Mouse (Mus musculus) layer of hippocampus, postnatal 14 days (tissue): ENCODE results near the gene Notch3. TPM values are rescaled to one million over a fixed set of nuclear protein-coding genes. Genes with fewer than 3 reads are reported as not detected.
"Not testable (repeated sequence)": the region's sequence is repeated elsewhere in the genome, so short reads cannot be mapped to it uniquely, and the experiment has no call there.

Experiments
- DNase-seq, 2 experiments: peaks; one replicate each; pipeline ENCODE4 v3.0.0; 2021 to 2022; ENCODE audit warnings: low spot score in 2 of 2, mixed read lengths in 1 of 2
- total RNA-seq, 2 experiments: library from RNA; stranded (reverse); gene quantifications; 2 replicates each; pipeline ENCODE4 v1.2.3; 2021

The Notch3 gene
- total RNA-seq, 2 experiments from 2014 or later, result 15.3 to 15.9 TPM

DNA sequence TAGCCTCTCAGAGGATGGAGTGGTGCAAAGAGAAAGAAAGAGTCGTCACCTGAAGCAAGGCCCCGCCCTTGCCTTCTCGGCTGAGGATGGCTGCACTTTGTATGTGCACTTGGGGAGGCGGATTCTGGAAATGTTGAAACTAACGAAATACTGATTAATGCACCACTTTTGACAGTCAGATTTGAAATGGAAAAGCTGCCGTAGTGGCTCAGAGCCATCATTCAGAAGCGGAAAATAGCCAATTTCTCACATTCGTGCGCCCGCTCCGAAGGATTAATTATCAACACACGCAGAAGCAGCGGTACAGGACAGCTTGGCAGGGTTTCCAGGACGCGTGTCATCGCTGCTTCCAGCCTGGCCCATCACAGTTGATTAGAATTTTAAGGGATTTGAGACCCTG lies 47.5 kb downstream of the Notch3 start:
- DNase-seq, result peak; percentile 76 to 82

DNA sequence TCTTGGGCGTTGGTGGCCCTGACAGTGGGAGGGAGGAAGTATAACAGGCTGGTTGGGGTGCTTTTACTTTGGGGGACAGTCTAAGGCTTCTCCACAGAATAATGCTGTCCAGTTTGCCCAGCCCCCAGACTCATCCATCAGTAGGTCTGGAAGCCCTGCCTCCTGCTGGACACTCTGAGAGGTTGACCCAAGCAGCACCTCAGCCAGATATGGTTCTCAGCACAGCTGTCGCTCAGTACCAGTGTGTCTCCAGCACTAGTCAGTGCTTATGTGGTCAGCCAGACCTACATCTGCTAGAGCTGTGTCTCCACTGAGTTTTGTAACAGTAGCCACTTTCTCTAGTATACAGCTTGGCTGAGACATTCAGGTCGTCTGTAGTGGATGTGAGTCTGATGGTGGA lies 48.2 kb downstream of the Notch3 start:
- DNase-seq, result no peak

DNA sequence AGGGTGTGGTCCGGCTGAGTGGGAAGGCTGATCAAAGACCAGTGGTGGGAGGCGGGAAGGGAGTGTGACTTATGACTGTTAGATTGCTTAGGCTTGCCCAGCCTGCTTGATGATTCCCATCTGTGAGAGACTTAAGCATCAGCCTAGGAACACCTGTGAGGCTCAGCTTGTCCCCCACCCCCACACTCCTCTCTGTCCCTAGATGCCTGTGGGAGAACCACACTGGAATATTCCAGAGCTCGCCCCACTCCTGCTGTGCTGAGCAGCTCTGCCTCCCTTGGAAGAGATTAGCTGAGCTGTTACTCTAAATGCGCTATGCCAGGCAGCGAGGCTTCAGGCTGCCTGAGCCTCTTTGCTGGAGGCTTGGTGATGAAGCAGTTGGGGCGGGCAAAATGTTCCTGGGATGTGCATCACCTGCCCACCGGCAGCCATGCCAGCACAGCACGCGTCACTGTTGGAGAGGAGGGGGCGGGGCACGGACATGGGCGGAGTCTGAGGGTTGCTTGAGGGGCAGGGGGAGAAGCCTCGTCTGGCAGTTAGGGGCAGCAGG lies 48.7 kb downstream of the Notch3 start:
- DNase-seq, result peak; percentile 25 to 44

DNA sequence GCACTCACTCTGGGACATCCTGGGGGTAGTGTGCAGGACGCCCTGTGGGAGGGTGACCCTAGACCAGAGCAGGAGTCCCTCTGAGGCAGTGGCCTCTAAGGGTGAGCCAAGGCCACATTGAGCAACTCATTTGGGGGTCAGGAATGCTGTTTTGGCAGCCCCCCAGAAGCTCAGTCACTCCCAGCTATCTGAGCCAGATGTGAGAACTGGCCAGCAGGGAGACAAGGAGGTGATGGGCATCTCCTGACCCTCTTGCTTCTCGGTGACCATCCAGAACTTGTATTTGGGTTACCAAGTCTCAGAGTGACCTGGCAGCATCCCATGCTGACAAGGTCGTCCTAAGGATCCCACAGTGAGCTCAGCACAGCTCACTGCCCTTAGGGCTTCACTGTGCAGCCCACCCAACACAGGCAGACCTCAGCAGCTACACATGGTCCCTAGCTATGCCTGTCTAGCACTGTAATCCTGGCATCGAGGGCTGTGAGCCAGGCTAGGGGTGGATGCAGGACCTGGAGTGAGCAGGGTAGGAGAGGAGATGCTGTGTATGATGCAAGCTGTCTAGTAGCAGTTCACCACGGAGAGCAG lies 49.3 kb downstream of the Notch3 start:
- no peak for DNase-seq

DNA sequence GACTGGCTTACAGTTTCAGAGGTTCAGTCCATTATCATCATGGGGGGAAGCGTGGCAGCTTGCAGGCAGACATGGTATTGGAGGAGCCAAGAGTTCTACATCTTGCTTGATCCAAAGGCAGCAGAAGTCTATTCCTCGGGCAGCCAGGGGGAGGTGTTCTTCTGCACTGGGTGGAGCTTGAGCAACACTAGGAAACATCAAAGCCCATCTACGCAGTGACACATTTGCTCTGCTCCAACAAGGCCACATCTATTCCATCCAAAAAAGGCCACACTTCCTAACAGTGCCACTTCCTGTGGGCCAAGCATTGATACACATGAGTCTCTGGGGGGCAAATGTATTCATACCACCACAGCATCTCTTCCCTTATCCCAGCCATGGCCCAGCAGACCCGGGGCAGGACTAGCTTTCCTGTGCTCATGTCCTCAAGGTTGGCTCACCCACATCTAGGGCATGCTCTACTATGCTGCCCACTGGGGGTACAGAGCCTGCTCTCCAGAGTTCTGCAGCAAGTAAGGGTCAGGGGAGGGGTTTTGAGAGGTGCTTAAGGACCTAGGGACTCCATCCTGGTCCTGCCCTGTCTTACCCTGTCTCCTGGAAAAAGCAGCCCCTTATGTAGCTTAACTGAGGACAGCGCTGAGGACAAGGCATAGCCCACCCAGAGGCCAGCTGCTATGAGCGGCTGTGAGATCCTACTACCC lies 49.9 kb downstream of the Notch3 start:
- DNase-seq, result no peak

DNA sequence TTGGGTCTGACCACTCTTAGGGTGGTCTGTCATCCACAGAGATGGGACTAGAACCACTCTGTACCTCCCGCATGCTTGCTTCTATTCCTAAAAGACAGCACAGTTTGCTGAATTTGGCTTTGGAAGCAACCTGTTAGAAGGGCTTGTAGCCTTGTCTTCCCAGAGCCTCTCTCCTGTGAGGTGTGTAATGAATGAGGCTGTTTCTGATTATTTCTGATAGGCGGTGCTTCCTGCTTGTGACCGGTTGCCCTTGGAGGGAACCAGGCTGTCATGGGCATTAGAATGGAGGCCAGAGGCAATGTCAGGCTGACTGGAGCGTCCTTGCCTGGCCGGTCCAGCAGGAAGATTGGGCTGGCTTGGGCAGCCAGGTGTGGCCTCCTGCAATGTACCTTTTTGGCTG lies 52.2 kb downstream of the Notch3 start:
- DNase-seq, result peak in 1 of 2 experiments; percentile 9

DNA sequence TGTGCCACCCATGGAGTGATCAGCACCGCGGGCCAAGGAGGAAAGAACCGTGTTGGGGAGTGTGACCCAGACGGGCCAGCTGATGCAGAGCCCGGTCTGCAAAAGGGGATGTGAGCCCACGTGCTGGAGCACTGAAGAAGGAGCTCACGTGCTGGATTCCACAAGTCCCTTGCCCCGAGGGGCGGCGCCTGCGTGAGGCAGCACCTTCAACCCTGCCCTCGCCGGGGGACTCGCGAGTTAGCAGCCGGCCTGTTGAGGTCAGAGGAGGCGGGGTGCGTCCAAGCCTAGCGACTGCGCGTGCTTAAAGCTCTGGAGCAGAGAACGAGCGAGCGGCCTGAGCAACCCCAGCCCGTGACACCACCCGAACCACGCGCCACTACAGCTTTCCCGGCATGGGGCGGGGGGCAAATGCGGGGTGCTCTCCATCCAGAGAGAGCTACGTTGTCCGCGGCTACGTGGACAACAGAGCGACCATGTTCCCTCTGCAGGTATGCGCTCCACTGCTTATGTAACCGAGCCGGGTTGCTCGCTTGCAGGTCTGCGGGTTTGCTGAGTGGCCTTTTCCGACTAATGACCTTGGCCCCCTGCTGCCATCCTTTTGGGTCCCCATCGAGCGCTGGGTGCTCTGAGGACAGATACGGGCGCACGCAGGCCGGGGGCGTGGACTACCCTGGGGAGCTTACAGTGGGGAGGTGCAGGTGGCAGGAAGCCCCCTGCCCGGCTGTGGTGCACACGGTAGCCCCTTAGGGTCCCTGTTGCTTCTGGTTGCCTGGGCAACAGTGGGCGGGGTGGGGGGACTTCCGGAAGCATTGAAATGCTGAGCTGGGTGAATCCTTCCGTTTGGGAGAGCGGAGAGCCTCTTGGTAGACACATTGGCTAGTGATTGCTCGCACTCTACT lies 52.9 kb downstream of the Notch3 start:
- peak in 1 of 2 experiments; percentile 39 for DNase-seq

DNA sequence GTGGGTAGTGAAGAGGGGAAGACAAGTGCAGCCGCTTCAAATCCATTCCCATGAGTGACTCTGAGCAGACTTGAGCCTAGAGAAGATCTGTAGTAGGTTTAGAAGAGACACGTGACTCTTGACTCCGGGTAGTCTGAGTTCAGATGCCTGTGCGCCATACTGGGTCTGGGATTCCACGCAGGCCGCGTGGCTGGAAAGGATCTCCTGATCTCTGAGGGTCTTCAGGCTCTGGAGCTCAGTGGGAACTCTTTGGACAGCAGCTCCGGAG lies 53.5 kb downstream of the Notch3 start:
- no peak for DNase-seq

DNA sequence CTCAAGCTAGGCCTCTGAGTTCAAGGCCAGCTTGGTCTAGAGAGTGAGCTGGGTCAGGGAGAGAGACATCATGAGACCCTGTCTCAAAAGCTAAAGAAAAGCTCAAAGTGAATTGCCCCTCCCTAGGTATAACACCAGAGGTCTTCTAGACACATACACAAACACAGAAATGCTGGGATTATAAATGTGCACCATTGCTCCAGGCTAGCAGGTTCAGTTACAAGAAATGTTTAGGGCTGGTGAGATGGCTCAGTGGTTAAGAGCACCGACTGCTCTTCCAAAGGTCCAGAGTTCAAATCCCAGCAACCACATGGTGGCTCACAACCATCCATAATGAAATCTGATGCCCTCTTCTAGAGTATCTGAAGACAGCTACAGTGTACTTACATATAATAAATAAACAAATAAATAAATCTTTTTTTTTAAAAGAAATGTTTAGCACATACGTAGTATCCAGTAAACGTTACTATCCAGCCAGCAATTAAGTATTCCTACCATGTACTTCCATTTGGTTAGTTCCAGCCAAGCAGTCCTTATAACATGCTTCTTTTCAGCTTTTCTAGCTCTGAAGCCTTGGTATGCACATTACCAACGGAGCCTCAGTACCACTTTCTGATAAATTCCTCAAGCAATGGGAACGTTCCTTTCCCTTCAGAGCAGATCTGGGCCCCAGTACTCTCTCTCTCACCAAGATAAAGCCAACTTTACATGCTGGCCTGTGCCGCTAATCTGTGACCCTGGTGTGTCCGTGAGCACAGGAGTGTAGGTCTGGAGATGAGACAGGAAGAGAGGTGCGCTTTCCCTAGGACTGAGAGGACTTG lies 54.0 kb downstream of the Notch3 start:
- no peak for DNase-seq

DNA sequence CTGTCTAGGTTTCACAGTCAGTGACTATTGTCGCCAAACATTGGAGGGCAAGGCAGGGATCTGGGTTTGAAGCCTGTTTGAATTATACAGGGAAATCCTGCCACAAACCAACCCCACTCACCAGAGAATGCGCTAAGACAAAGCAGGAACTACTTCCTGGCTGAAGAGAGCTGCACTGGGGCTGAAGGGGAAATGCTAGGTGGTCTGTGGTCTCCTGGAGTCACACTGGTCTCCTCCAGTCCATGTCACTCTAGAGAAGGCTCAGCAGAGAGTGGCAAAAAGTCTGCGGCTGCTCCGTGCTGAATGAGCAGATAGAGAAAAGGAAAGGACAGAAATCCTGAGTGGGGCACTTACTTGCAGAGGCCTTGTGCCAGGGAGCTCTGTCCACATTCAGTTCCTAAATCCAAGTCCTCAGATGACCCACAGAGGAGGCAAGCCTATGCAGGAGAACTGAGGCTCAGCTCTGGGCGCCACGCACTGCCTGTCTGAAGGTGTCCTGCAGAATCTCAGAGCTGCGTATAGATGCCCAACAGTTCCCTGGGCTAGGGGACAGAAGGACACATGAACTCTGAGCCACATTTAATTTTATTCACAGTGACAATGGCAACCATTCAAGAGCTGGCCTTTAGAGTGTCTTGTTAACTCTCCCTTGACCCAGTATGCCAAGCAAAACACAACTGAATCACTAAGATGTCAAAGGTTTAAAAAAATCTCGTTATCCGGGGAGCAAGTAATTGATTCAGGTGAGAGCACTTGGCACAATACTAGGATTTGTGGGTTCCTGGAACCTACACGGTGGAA lies 55.5 kb downstream of the Notch3 start:
- DNase-seq, result no peak

DNA sequence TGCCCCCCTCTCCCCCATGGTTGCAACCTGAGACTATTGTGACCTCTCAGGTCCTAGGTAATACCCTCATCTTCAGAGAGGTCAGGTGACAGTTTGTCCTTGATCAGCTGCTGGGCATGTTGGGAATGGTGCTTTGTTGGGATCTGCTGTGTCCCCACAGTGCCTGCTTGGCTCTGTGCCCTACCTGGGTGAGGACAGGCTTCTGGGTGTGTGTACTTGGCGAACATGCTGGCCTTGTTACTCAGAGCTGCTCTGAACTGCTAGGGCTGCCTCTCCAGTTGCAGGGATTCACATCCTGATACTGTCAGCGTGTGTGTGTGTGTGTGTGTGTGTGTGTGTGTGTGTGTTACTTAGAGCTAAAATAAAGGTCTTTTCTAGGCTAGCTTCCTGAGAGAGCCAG lies 56.2 kb downstream of the Notch3 start:
- no peak for DNase-seq

DNA sequence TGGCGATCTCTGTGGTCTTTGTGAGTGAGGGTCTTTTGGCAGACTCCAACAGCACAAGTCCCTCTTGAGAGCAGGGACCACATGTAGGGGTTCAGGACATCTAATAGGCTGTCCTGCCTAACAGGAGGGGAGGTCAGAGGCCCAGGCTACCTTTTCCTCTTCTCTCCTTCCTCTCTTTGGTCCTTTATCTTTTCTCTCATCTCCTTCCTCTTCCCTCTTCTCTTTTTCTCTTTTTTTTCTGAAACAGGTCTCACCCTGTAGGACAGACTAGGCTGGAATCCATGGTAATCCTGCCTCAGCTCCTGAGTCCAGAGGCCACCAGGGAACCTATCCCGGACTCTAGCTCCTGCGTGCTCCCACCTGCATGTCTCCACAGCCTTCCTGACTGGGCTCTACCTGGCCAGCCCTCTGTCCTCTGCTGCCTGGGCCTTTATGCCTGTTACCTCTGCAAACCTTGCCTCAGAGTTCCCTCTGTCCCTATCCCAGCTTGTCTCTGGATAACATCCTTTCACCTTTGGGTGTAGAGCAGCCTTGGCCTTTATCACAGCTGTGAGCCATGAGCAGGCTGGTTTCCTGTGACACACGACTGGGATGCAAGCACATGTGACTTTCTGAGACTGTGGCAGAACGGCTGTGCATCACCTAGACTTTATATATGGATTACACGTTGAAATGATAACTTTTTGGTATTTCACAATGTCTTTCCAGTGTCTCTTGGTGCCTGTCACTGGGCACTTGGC lies 57.3 kb downstream of the Notch3 start:
- DNase-seq, result no peak

DNA sequence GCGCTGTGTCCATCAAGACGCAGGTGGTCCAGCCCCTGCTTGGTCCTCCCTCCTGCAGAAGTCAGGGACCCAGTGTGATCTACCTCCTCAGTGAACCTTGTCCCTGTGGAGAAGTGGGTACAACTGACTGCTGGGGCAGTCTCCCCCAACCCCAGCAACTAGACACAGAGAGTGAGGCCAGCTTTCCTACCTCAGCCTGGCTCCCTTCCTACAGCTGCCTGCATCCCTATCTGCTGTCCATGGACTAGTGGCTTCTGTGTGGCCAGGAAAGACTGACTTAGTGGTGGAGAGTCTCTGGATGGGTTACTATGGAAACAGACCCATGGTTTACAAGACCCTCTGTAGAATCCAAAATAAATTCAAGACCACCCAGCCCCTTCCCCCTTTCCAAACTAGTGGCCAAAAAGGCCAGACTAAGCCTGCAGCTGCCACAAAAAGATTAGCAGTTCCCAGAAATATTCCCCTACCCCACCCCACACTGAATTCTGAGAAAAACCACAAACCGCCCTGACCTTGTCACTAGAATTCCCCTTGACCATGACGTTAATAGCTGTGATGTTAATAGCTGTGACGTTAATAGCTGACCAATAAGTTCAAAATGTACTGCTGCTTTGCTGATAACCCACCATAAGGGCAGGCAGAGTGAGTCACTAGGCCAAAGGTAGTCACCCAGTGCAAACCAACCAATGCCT lies 58.2 kb downstream of the Notch3 start:
- not testable (repeated sequence) for DNase-seq

DNA sequence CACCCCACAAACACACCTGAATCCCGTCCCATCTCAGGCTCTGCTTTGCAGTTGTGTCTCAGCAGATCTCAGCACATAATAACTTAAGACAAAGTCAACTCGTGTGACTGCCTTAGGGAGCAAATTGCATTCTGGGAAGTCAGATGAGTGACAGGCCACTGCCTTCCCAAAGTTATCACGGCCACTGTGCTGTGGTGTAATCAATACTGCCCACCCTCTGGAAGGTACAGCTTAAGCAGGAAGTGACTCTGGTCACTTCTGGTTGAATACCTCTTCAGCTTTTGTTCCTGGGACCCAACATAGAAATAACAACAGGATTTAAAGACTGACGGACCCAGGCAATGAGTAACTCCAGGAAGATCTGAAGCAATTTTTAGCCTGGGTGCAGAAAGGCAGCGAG lies 58.8 kb downstream of the Notch3 start:
- DNase-seq, result no peak

DNA sequence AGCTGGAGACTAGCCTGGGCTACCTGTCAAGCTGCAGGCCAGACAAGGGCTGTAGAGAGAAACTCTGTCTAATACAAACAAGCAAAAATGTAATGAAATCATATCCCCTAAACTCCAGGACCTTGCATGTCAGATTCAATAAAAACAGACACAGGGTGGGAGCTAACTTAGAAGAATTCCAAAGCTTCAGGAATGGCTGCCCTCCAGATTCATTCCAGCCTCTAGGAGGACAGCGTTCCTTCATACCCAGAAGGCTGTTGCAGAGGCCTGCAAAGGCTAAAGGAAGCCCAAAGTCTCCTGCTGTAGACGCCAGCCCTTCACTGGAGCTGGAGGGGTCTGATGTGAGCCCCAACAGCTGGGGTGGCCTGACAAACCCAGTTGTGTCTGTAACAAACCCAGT lies 60.3 kb downstream of the Notch3 start:
- DNase-seq, result no peak

DNA sequence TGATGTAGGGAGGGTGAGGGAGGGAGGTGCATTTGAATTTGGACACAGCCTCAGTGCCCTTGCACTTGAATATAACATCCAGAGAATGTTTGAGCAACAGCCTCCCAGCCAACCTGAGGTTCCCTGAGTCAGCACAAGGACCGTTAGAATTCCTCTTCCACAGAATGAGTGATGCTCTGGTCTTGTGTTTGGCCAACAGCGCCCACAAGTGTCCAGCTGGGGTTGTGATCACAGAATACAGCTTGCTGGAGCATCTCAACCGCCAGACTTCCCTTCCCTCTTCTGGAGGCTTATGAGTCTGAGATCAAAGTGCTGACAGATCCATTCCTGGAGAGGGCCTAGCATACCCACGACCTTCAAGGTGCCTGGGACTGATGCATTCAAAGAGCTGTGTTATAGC lies 63.6 kb downstream of the Notch3 start:
- DNase-seq, result no peak

DNA sequence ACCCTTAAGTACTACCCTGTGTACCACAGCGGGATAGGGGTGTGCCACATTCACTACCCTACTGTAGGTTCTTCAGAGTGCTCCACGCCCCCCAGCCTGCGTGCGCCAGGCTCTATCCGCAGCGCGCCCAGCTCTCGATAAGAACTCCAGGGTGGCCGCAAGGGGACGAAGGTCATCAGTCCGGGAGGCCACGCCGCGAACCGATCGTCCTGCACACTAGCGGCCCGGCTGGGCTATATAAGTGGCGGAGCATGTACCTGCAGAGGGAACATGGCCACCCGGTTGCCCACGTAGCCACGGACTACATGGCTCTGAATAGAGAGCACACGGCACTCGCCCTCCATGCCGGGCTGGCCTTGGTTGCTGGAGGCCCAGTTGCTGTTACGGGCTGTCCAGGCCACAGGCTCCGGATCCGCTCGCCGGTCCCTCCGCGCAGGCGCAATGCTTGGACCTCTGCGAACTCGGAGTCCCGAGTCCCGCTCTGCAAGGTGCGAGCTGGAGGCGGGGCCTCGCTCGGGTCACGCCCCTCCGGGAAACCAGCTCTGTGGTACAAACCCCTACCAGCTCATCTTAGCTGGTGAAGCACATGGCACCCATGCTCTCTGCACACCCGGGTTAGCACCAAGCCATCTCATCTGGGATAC lies 66.6 kb downstream of the Notch3 start:
- no peak for DNase-seq

DNA sequence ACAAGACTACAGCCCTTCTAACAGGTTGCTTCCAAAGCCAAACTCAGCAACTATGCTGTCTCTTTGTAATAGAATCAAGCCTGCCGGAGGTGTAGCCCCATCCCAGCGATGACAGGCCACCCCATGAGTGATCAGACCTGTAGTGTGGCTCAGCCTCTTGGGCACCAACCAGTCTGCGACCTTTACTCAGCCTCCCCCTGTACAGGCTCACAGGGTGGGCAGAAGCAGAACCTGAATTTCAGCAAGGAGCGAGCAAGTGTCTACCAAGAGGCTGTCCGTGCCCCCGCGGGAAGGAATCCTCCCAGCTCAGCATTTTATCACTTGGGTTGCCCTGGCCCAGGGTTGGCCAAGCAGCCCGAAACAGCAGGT lies 67.1 kb downstream of the Notch3 start:
- no peak for DNase-seq

DNA sequence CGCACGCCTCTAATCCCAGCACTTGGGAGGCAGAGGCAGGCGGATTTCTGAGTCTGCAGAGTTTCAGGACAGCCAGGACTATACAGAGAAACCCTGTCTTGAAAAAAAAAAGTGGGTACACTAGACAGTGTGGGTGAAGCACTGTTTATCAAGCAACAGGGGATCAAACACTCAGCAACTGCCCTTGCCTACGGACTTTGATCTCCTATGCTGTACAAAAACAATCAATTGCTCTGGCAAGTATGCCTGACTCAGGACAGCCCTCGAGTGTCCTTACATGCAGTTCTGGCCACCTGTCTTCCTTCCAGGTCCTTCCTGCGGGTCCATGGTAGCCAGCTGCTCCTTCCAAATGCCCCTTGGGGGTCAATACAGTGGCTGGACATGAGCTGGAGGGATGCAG lies 67.7 kb downstream of the Notch3 start:
- not testable (repeated sequence) for DNase-seq
